Mouse (Mus musculus) megakaryocyte-erythroid progenitor cell, adult 5 weeks (primary cell): ENCODE results near the gene Dgkh. TPM values are rescaled to one million over a fixed set of nuclear protein-coding genes. Genes with fewer than 3 reads are reported as not detected.

Experiments used
- polyA plus RNA-seq: library from polyadenylated mRNA; stranded (reverse); fragments of >175 nt; gene quantifications from 2 replicates; pipeline ENCODE4 v1.2.3, GENCODE M21; 2012

Gene Dgkh
- polyA plus RNA-seq: 0.10 and 0.21 TPM in 2 replicates

GRCm38 (mm10) chr14:78732617-78733312 is at the start of gene Dgkh:
Dgkh (minus strand) TSS chr14:78732776.

GRCm38 (mm10) chr14:78536281-78537165 is 196.1 kb downstream of the Dgkh start, which contains the start of gene Akap11:
Akap11 (minus strand) TSS chr14:78536808.

Other genes with a start within 250 kb of the Dgkh start
- 0.71 and 0.88 TPM in 2 replicates for gene Akap11, start 196.0 kb downstream of the Dgkh start, polyA plus RNA-seq
- 5.5 and 6.2 TPM in 2 replicates for gene Vwa8, start 116.3 kb upstream of the Dgkh start, polyA plus RNA-seq